Mouse (Mus musculus): ENCODE measurements around the gene Arhgap4. TPM values are rescaled to one million over a fixed set of nuclear protein-coding genes. Genes with fewer than 3 reads are reported as not detected.
A peak's percentile ranks its signal among the peaks of the same experiment; 100 is the strongest.

Arhgap4 gene
- polyA plus RNA-seq, 1 experiment from 2014 or later = 1.7 TPM

DNA sequence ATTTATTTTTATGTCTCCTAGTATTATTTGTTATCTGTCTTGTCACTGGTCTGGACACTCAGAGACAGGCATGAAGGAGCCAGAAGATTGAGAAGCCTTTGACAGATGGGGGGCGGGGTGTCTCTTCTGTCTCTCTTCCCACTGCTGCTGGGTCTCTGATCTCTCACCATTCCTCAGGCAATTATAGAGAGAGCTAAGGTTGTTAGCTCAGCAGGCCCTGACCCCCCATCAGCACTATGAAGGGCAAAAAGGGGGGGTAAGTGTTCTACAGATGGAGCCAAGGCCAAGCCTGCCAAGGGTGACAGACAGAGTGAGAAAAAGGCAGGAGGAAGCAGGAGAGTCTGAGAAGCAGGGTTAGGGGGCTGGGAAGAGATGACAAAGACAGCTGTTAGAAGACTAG is 49.7 kb downstream of the Arhgap4 start:
- 67% methylated on average over 1 of the region's 1 CpGs for WGBS
- H3K27me3 ChIP-seq = no peaks in the 10 kb centered on the region
- H3K4me2 ChIP-seq = no peak overlapping the region
- H3K4me1 ChIP-seq = peaks cover 16% of the 10 kb centered on the region
- ATAC-seq = peak; percentile 39; the same call in 1 of the 2 replicates
- H3K4me3 ChIP-seq = no peak overlapping the region
- H3K9me3 ChIP-seq (replicated peaks) = no peaks in the 10 kb centered on the region
- H3K36me3 ChIP-seq (ENCODE audit: poor library complexity, severe bottlenecking) = no peaks in the 10 kb centered on the region
- H3K9ac ChIP-seq = no peak overlapping the region
- peak overlapping the region; percentile 69 for H3K27ac ChIP-seq

DNA sequence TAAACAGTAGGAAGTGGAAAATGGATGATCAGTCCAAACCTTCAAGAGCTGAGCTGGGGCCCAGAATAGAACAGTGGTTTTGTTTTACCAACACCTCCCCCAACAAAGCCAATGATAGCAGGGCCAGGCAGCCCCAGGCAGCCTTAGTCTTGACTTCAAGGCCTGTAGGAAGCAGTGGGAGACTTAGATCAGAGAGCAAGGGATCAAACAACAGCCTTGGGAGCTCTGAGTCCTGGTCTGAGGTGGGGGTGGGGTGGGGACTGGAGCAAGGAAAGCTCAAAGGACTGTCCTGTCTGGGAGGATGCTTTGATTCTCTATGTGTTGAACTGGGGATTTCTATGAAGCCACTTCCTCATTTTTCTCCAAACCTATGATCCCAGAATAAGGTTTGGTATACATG is 50.2 kb downstream of the Arhgap4 start:
- no peaks in the 10 kb centered on the region for H3K36me3 ChIP-seq (ENCODE audit: poor library complexity, severe bottlenecking)
- H3K27me3 ChIP-seq = no peaks in the 10 kb centered on the region
- no peak overlapping the region for H3K9ac ChIP-seq
- H3K4me1 ChIP-seq = peaks cover 21% of the 10 kb centered on the region
- no peak overlapping the region for H3K4me3 ChIP-seq
- no peak overlapping the region for H3K27ac ChIP-seq
- H3K9me3 ChIP-seq (replicated peaks) = no peaks in the 10 kb centered on the region
- no peak; the same call in 1 of the 2 replicates for ATAC-seq
- H3K4me2 ChIP-seq = no peak overlapping the region

DNA sequence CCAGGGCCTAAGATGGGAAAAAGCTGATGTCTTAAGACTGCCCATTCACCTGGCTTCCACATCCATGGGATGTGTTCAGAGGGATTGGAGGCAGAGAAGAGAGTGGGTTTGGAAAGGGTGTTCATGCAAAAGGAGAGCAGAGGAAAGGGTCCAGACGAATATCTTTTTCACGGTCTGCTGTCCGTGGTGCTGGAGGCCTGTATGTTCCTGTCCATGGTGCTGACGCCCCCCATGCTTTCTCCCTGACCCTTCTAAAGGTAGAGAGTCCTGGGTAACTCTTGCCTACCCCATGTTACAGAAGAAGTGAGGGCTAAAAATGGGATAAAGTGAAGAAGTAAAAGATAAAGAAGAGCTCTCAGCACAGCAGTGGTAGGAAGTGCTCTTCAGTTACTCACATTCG is 52.3 kb downstream of the Arhgap4 start:
- H3K4me1 ChIP-seq = peaks cover 34% of the 10 kb centered on the region
- no peak for ATAC-seq
- no peaks in the 10 kb centered on the region for H3K27me3 ChIP-seq
- peaks cover 7% of the 10 kb centered on the region; the same call in 1 of the 2 replicates for H3K36me3 ChIP-seq (ENCODE audit: poor library complexity, severe bottlenecking)
- H3K9me3 ChIP-seq (replicated peaks) = no peaks in the 10 kb centered on the region
- H3K27ac ChIP-seq = no peak overlapping the region; the same call in 1 of the 2 replicates
- 16% methylated on average over 5 of the region's 5 CpGs for WGBS
- no peak overlapping the region for H3K9ac ChIP-seq
- H3K4me2 ChIP-seq = no peak overlapping the region
- H3K4me3 ChIP-seq = no peak overlapping the region

DNA sequence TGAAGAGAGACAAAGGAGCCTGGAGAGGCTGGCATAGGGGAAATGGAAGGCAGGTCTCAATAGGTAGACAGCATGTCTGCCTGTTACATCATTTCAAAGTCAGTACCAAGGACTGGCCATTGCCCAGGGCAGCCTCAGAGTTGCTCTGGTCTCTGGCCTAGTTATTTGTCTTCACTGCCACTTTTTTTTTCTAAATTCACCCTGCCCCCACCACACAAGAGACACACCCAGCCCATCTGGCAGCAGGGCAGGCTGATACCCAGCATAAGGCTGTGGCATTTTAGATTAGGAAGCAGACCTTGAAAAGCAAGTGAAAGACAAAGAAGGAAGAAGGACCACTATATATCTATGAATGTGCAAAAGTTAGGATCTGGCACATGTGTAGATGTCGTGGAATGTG is 53.8 kb downstream of the Arhgap4 start:
- no peak overlapping the region for H3K9ac ChIP-seq
- no peaks in the 10 kb centered on the region for H3K9me3 ChIP-seq (replicated peaks)
- H3K4me1 ChIP-seq = peaks cover 34% of the 10 kb centered on the region
- H3K4me2 ChIP-seq = peak overlapping the region; percentile 32; the same call in 1 of the 2 replicates
- WGBS = 66% methylated on average over 1 of the region's 1 CpGs
- H3K36me3 ChIP-seq (ENCODE audit: poor library complexity, severe bottlenecking) = peaks cover 10% of the 10 kb centered on the region
- H3K27ac ChIP-seq = peak overlapping the region; percentile 91
- no peak overlapping the region for H3K4me3 ChIP-seq
- H3K27me3 ChIP-seq = no peaks in the 10 kb centered on the region
- ATAC-seq = peak; percentile 26; the same call in 1 of the 2 replicates

DNA sequence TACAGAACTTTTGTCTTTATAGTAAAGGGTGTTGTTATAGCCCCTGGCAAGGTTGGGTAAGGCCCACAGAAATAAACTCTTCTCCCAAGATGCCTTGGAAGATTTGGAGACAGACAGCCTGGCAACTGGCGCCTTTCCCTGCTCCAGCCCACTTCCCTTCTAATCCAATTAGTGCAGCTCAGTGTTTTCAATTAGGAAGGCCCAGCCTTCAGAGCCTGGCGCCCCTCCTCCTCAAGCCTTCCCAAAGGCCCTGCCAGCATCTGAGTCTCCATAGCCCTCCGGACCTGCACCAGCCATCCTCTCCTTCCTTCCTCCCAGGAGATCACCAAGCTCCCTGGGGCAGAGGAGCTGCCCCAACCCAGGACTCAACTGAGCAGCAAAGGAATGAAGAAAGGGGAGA is 54.4 kb downstream of the Arhgap4 start:
- Histone ChIP-seq H3K4me3 (no peak overlapping the region), H3K4me2 (peak overlapping the region; percentile 32), H3K9ac (peak overlapping the region; percentile 26; the same call in 1 of the 2 replicates), H3K27ac (peak overlapping the region; percentile 91), H3K27me3 (no peaks in the 10 kb centered on the region), H3K36me3 (ENCODE audit: poor library complexity, severe bottlenecking) (peaks cover 16% of the 10 kb centered on the region), H3K9me3 (replicated peaks) (no peaks in the 10 kb centered on the region), H3K4me1 (peaks cover 34% of the 10 kb centered on the region)
- 29% methylated on average over 3 of the region's 3 CpGs for WGBS
- peak; percentile 76 for ATAC-seq

DNA sequence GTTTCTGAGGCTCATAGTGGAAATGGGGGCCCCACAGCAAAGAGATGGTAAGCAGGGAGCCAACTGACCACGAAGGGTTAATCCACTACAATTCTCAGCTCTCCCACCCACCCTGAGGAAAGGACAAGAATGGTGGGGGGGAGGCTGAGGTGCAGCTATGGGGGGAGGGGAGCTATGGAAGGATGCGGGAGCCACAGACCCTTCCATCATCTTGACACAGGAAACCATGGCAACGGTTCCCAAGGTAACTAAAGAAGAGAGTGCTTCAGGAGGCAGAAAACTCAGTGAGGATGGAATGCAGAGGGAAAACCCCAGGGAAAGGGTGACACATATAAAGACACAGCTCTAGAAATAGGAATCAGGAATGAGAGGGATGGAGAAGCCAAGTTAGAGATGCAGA is 57.0 kb downstream of the Arhgap4 start:
- Histone ChIP-seq H3K9ac (no peak overlapping the region), H3K9me3 (replicated peaks) (no peaks in the 10 kb centered on the region), H3K4me3 (no peak overlapping the region), H3K4me2 (peak overlapping the region; percentile 22), H3K27me3 (no peaks in the 10 kb centered on the region), H3K27ac (peak overlapping the region; percentile 74), H3K4me1 (peaks cover 31% of the 10 kb centered on the region), H3K36me3 (ENCODE audit: poor library complexity, severe bottlenecking) (peaks cover 40% of the 10 kb centered on the region)
- 47% methylated on average over 3 of the region's 3 CpGs for WGBS
- ATAC-seq = peak; percentile 67

DNA sequence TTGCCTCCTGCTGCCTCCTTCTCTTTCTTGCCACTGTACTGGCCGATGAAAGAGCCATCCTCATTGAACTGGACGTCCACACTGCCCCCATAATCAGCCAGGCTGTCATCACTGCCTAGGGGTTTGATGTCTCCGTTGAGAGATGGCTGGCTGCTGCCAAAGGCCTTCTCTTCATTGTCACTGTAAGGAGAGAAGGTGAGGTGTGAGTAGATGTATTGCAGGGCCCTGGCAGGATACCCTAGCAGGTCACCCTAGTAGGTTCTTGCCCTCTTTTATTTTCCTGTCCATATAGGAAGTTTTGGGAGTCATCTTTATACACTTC is 66.6 kb downstream of the Arhgap4 start:
- Histone ChIP-seq H3K27me3 (no peaks in the 10 kb centered on the region), H3K4me2 (no peak overlapping the region), H3K4me1 (no peaks in the 10 kb centered on the region), H3K4me3 (no peak overlapping the region), H3K9ac (no peak overlapping the region), H3K9me3 (replicated peaks) (no peaks in the 10 kb centered on the region), H3K36me3 (ENCODE audit: poor library complexity, severe bottlenecking) (peaks cover 38% of the 10 kb centered on the region), H3K27ac (no peak overlapping the region)
- WGBS = 75% methylated on average over 3 of the region's 3 CpGs
- ATAC-seq = no peak

DNA sequence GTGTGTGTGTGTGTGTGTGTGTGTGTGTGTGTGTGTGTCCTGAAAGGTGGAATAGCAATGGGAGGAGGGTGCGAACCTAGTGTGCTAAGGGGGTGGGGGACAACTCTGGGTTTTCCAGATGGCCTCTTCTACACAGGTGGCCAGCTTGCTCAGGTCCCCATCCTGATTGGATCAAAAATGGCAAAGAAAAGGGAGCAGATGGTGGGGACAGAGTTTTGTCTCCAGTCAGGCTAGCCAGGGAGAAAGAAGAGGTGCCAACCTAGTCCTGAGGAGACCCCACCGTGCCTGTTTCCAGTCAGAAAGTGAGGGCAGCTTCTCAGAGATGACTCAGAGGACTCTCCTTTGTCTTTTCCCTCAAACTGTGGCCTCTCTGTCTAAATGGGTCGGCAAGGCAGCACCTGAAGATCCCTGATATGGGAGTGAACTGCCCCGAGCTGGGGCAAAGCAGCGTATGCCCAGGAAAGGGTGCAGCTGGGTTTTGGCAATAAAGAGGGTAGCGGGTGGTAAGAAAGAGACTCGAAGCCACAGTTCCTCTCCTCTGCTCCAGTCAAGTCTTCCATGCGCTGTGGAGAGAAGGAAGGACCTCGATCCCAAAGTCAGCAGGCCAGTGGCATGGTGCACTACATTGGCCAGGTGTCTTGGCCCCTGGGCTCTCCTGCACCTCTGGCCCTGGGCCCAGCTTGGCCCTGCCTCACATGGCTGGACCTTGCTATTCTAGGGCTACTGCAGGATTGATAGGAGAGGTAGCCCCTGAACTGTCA is 67.2 kb downstream of the Arhgap4 start:
- Histone ChIP-seq H3K36me3 (ENCODE audit: poor library complexity, severe bottlenecking) (peaks cover 33% of the 10 kb centered on the region), H3K9ac (no peak overlapping the region)
- no peak for ATAC-seq

More for the DNA sequence above, 67.2 kb downstream of the Arhgap4 start:
- WGBS = 87% methylated on average over 8 of the region's 9 CpGs
- no peak overlapping the region for H3K27ac ChIP-seq
- H3K9me3 ChIP-seq (replicated peaks) = no peaks in the 10 kb centered on the region
- no peaks in the 10 kb centered on the region for H3K4me1 ChIP-seq
- H3K27me3 ChIP-seq = no peaks in the 10 kb centered on the region
- no peak overlapping the region for H3K4me2 ChIP-seq
- H3K4me3 ChIP-seq = no peak overlapping the region

Other genes starting within 250 kb of the Arhgap4 start
- gene Slc6a8, start 248.7 kb downstream of the Arhgap4 start, polyA plus RNA-seq (2015; fragmentation: Nextera tagmentation; extraction: Ambion mirVana) = 6.2 and 6.4 TPM in 2 replicates
- 111 and 115 TPM in 2 replicates for gene Bcap31, start 205.7 kb downstream of the Arhgap4 start, polyA plus RNA-seq (2015; fragmentation: Nextera tagmentation; extraction: Ambion mirVana)
- gene Abcd1, start 205.3 kb downstream of the Arhgap4 start, polyA plus RNA-seq (2015; fragmentation: Nextera tagmentation; extraction: Ambion mirVana) = 9.6 and 9.7 TPM in 2 replicates
- gene Plxnb3, start 164.8 kb downstream of the Arhgap4 start, polyA plus RNA-seq (2015; fragmentation: Nextera tagmentation; extraction: Ambion mirVana) = 0.03 and 0.10 TPM in 2 replicates
- gene Srpk3, start 147.5 kb downstream of the Arhgap4 start, polyA plus RNA-seq (2015; fragmentation: Nextera tagmentation; extraction: Ambion mirVana) = 1.7 and 1.8 TPM in 2 replicates
- 205 and 225 TPM in 2 replicates for gene Idh3g, start 135.0 kb downstream of the Arhgap4 start, polyA plus RNA-seq (2015; fragmentation: Nextera tagmentation; extraction: Ambion mirVana)
- 129 and 133 TPM in 2 replicates for gene Ssr4, start 134.8 kb downstream of the Arhgap4 start, polyA plus RNA-seq (2015; fragmentation: Nextera tagmentation; extraction: Ambion mirVana)
- gene Pdzd4, start 96.9 kb downstream of the Arhgap4 start, polyA plus RNA-seq (2015; fragmentation: Nextera tagmentation; extraction: Ambion mirVana) = 3.1 and 3.5 TPM in 2 replicates
- 0.15 and 0.24 TPM in 2 replicates for gene Avpr2, start 29.8 kb downstream of the Arhgap4 start, polyA plus RNA-seq (2015; fragmentation: Nextera tagmentation; extraction: Ambion mirVana)
- 42.7 and 45.4 TPM in 2 replicates for gene L1cam, start 25.8 kb downstream of the Arhgap4 start, polyA plus RNA-seq (2015; fragmentation: Nextera tagmentation; extraction: Ambion mirVana)
- 127 and 132 TPM in 2 replicates for gene Naa10, start 74 bp upstream of the Arhgap4 start, polyA plus RNA-seq (2015; fragmentation: Nextera tagmentation; extraction: Ambion mirVana)
- 7.2 and 8.9 TPM in 2 replicates for gene Renbp, start 9.0 kb upstream of the Arhgap4 start, polyA plus RNA-seq (2015; fragmentation: Nextera tagmentation; extraction: Ambion mirVana)
- gene Hcfc1, start 44.5 kb upstream of the Arhgap4 start, polyA plus RNA-seq (2015; fragmentation: Nextera tagmentation; extraction: Ambion mirVana) = 59.4 and 68.9 TPM in 2 replicates
- 38.9 and 39.4 TPM in 2 replicates for gene Irak1, start 102.0 kb upstream of the Arhgap4 start, polyA plus RNA-seq (2015; fragmentation: Nextera tagmentation; extraction: Ambion mirVana)
- gene Opn1mw, start 205.6 kb upstream of the Arhgap4 start, polyA plus RNA-seq (2015; fragmentation: Nextera tagmentation; extraction: Ambion mirVana) = not detected in 2 replicates
- 17.7 and 18.3 TPM in 2 replicates for gene Mecp2, start 213.5 kb upstream of the Arhgap4 start, polyA plus RNA-seq (2015; fragmentation: Nextera tagmentation; extraction: Ambion mirVana)
- not detected in 2 replicates for gene Tex28, start 246.0 kb upstream of the Arhgap4 start, polyA plus RNA-seq (2015; fragmentation: Nextera tagmentation; extraction: Ambion mirVana)